14 mouse cellular contexts compared by ENCODE assay signal in the genomic region with DNA sequence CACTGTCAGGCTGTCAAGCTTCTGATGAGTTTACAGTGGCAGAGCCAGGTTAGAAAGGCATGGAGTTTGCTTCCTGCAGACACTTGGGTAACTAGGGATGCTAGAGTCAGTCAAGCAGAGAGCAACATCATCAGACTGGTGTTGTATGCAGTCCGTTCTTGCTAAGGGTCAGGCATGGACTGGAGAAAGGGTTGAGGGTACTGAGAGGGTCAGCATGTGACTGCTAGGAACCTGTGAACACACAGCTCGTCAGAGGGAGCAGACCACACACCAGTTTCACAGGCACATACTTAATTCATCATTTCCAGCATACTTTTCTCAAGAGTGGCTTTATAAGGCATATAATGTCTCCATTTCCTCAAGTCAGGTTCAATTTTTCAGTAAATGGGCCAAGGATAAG. TPM values are rescaled to one million over a fixed set of nuclear protein-coding genes. Genes with fewer than 3 reads are reported as not detected.
DNase-seq lines count a peak whose midpoint lies in the region; ATAC-seq and TF ChIP-seq lines count a peak whose summit lies in the region.
"Had no signal": no experiment of that assay in that cellular context is flagged by ENCODE, and none has a peak within 500 bp of the region (broad histone marks: within the 10 kb centered on the region; RNA-seq: fewer than 3 reads in every experiment).

No protein-coding gene starts in this region.

- DNase-seq in forebrain, postnatal 0 days: no peak
- no peak for DNase-seq in B cell, adult 2 months
- no peak for DNase-seq in heart, postnatal 10 days
- no peak for DNase-seq in adrenal gland, adult 18-20 months (ENCODE audit: low spot score in 2 of 2)
- DNase-seq: kidney, adult 2 months; kidney, postnatal 4 days had no signal

- intact Hi-C loops in heart, postnatal 10 days (cut with DNase I): no loop called here

- no peak for TF ChIP-seq POLR2A in cortical plate, adult 2 months (IDR thresholded peaks at IDR 0.05; ENCODE audit: extremely low read depth, insufficient read depth, low read length)

- H3K4me3 ChIP-seq in cortical plate, adult 2 months (ENCODE audit: insufficient read depth, low read length): no peak overlapping the region
- peak overlapping the region; percentile 29; the same call in 1 of the 2 replicates for H3K4me3 ChIP-seq in embryonic facial prominence, embryonic 13.5 days
- no peak overlapping the region for H3K4me3 ChIP-seq in forebrain, postnatal 0 days (ENCODE audit: low read depth, low read length)
- H3K4me3 ChIP-seq in midbrain, embryonic 12.5 days: no peak overlapping the region
- H3K4me3 ChIP-seq: lung, embryonic 15.5 days had no signal

- no peak for ATAC-seq in embryonic facial prominence, embryonic 13.5 days (ENCODE audit: insufficient number of reproducible peaks, insufficient read depth, low FRiP score, low TSS enrichment, low read depth)
- ATAC-seq in forebrain, postnatal 0 days: peak; percentile 23; the same call in 1 of the 2 replicates
- ATAC-seq in midbrain, embryonic 12.5 days (ENCODE audit: low FRiP score, low read depth): no peak
- ATAC-seq in erythroid progenitor cell, adult 5-6 weeks (replicated peaks; ENCODE audit: low FRiP score, poor library complexity, severe bottlenecking): no peak
- ATAC-seq: activated CD4-positive, CD25-positive, alpha-beta regulatory T cell, adult 4 months had no signal

- no peaks in the 10 kb centered on the region for H3K9me3 ChIP-seq in embryonic facial prominence, embryonic 13.5 days
- no peaks in the 10 kb centered on the region for H3K9me3 ChIP-seq in forebrain, postnatal 0 days (ENCODE audit: low read length)
- H3K9me3 ChIP-seq in midbrain, embryonic 12.5 days: no peaks in the 10 kb centered on the region
- H3K9me3 ChIP-seq: lung, embryonic 15.5 days had no signal

- H3K27ac ChIP-seq in cortical plate, adult 2 months (ENCODE audit: insufficient read depth, low read length): peak overlapping the region; percentile 98
- no peak overlapping the region for H3K27ac ChIP-seq in embryonic facial prominence, embryonic 13.5 days
- no peak overlapping the region for H3K27ac ChIP-seq in forebrain, postnatal 0 days (ENCODE audit: low read depth, low read length)
- no peak overlapping the region for H3K27ac ChIP-seq in midbrain, embryonic 12.5 days (replicated peaks)
- H3K27ac ChIP-seq: lung, embryonic 15.5 days had no signal

- H3K27me3 ChIP-seq in embryonic facial prominence, embryonic 13.5 days: no peaks in the 10 kb centered on the region
- no peaks in the 10 kb centered on the region for H3K27me3 ChIP-seq in forebrain, postnatal 0 days (ENCODE audit: insufficient read depth, low read length)
- no peaks in the 10 kb centered on the region; the same call in 1 of the 2 replicates for H3K27me3 ChIP-seq in midbrain, embryonic 12.5 days
- H3K27me3 ChIP-seq: CH12.LX; lung, embryonic 15.5 days had no signal

- WGBS in embryonic facial prominence, embryonic 13.5 days: 40% methylated on average over 2 of the region's 2 CpGs
- WGBS in forebrain, postnatal 0 days: 32% methylated on average over 2 of the region's 2 CpGs
- 47% methylated on average over 2 of the region's 2 CpGs for WGBS in midbrain, embryonic 12.5 days

- H3K9ac ChIP-seq in embryonic facial prominence, embryonic 13.5 days: no peak overlapping the region
- 0 out of 2 replicates have a peak overlapping the region, but pooled peaks have one; percentile 7 for H3K9ac ChIP-seq in forebrain, postnatal 0 days
- no peak overlapping the region for H3K9ac ChIP-seq in midbrain, embryonic 12.5 days (replicated peaks)
- H3K9ac ChIP-seq: lung, embryonic 15.5 days had no signal

- TF ChIP-seq CTCF in cortical plate, adult 2 months (IDR thresholded peaks at IDR 0.05; ENCODE audit: extremely low read depth, insufficient read depth, low read length): no peak
- TF ChIP-seq CTCF in forebrain, postnatal 0 days (IDR thresholded peaks at IDR 0.05; ENCODE audit: low read depth): no peak

- peak overlapping the region; percentile 51 for H3K4me2 ChIP-seq in embryonic facial prominence, embryonic 13.5 days
- H3K4me2 ChIP-seq in forebrain, postnatal 0 days (ENCODE audit: low read depth): peak overlapping the region; percentile 41; the same call in 1 of the 2 replicates
- peak overlapping the region; percentile 40; the same call in 1 of the 2 replicates for H3K4me2 ChIP-seq in midbrain, embryonic 12.5 days (replicated peaks)

- no peaks in the 10 kb centered on the region for H3K36me3 ChIP-seq in embryonic facial prominence, embryonic 13.5 days
- no peaks in the 10 kb centered on the region for H3K36me3 ChIP-seq in forebrain, postnatal 0 days (ENCODE audit: insufficient read depth)
- no peaks in the 10 kb centered on the region for H3K36me3 ChIP-seq in midbrain, embryonic 12.5 days
- H3K36me3 ChIP-seq: lung, embryonic 15.5 days had no signal

- peaks cover 9% of the 10 kb centered on the region for H3K4me1 ChIP-seq in cortical plate, adult 2 months (ENCODE audit: control insufficient read depth, insufficient read depth, low read length)
- peaks cover 8% of the 10 kb centered on the region; the same call in 1 of the 2 replicates for H3K4me1 ChIP-seq in embryonic facial prominence, embryonic 13.5 days
- H3K4me1 ChIP-seq in forebrain, postnatal 0 days (ENCODE audit: insufficient read depth): no peaks in the 10 kb centered on the region
- H3K4me1 ChIP-seq in midbrain, embryonic 12.5 days: peaks cover 15% of the 10 kb centered on the region
- H3K4me1 ChIP-seq: lung, embryonic 15.5 days had no signal

RNA-seq across cellular contexts. Expression of a gene that starts 53.6 kb away (rescaled TPM):
- polyA plus RNA-seq in cortical plate, adult 2 months (2012; rRNA removed): 113 and 126 TPM in 2 replicates
- polyA plus RNA-seq in embryonic facial prominence, embryonic 13.5 days (2015; fragmentation: Nextera tagmentation; extraction: Ambion mirVana): 0.55 and 0.87 TPM in 2 replicates
- total RNA-seq in forebrain, postnatal 0 days (2014; rRNA removed): 23.9 and 32.7 TPM in 2 replicates
- polyA plus RNA-seq in forebrain, postnatal 0 days (2015; fragmentation: Nextera tagmentation; extraction: Ambion mirVana): 2.6 and 3.3 TPM in 2 replicates
- polyA plus RNA-seq in midbrain, embryonic 12.5 days (2016; fragmentation: Nextera tagmentation; extraction: Ambion mirVana): 1.3 and 1.6 TPM in 2 replicates
- not detected in 2 replicates for total RNA-seq in erythroid progenitor cell, adult 5-6 weeks (2015; ENCODE audit: low replicate concordance)
- total RNA-seq in erythroid progenitor cell, adult 5-6 weeks (2017; ENCODE audit: low replicate concordance): not detected in 2 replicates
- total RNA-seq in heart, postnatal 10 days (2021): under 1 TPM; 0.20 to 0.38 TPM
- total RNA-seq in adrenal gland, adult 18-20 months (2021): 1 to 10 TPM; 1.3 to 2.1 TPM
- total RNA-seq: megakaryocyte, adult 5-6 weeks had no signal
- polyA plus RNA-seq: activated CD4-positive, CD25-positive, alpha-beta regulatory T cell, adult 4 months had no signal
